Mouse (Mus musculus): ENCODE measurements around the gene Natd1.

Natd1 gene

DNA sequence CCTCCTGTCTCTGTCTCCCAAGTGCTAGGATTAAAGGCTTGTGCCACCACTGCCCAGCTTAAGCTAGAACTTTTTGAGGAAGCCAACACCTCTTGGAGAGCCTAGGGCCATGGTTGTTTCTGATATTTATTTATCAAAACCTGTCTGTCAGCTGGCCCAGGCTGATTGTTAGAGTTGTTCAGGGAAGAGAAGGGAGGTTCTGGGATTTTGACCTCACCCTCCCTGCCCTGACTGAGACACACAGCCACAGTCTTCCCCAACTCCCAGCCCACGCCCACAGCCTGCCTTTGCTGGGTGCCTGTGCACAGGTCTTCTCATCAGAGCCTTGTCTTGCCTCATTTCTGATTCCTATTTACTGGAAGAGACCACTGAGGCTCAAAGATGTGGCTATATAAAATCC is 7.6 kb upstream of the Natd1 start:
- DNase-seq (ENCODE audit: low read depth, low spot score): no peak
- Histone ChIP-seq H3K36me3 (ENCODE audit: control insufficient read depth, insufficient read depth, low read length, poor library complexity, severe bottlenecking) (no peaks in the 10 kb centered on the region), H3K27me3 (ENCODE audit: control insufficient read depth, insufficient read depth, low read length, poor library complexity, severe bottlenecking) (no peaks in the 10 kb centered on the region)

DNA sequence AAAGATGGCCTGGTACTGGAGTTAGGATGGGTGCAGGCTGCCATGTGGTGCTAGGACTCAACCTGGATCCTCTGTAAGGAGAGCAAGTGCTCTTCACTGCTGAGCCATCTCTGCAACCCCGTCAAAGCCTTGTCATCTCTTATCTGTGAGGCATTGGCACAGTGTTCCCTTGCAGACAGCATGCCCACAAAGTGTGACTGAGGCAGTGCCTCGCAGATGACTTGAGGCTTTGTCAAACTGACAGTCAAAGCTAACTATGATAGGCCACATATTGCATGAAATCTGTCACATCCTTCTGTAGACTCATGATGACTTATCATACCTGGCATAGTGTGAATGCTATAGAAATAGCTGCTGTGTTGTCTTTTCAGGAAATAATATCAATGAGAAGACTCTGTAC is 5.5 kb upstream of the Natd1 start:
- no peaks in the 10 kb centered on the region for H3K36me3 ChIP-seq (ENCODE audit: control insufficient read depth, insufficient read depth, low read length, poor library complexity, severe bottlenecking)
- H3K27me3 ChIP-seq (ENCODE audit: control insufficient read depth, insufficient read depth, low read length, poor library complexity, severe bottlenecking): no peaks in the 10 kb centered on the region
- no peak for DNase-seq (ENCODE audit: low read depth, low spot score)

DNA sequence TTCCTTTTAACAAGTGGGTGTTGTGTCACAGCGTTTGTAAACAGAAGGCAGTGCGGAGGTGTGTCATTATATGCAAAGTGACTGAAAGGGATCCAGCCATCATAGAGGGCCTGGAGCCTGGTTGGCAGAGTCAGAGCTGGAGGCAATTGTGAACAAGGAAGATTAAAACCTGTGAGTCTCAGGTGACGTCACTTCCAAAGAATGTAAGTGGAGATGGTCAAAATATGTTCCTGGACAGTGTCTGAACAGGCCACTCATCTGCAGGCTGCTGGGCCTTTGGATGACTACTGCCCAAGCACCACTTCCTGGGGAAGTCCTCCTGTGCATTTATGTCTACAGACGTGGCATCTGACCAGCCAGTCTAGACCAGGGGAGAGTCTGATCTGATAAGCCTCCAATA is 651 bp upstream of the Natd1 start:
- no peaks in the 10 kb centered on the region for H3K36me3 ChIP-seq (ENCODE audit: control insufficient read depth, insufficient read depth, low read length, poor library complexity, severe bottlenecking)
- no peak for DNase-seq (ENCODE audit: low read depth, low spot score)
- no peaks in the 10 kb centered on the region for H3K27me3 ChIP-seq (ENCODE audit: control insufficient read depth, insufficient read depth, low read length, poor library complexity, severe bottlenecking)

DNA sequence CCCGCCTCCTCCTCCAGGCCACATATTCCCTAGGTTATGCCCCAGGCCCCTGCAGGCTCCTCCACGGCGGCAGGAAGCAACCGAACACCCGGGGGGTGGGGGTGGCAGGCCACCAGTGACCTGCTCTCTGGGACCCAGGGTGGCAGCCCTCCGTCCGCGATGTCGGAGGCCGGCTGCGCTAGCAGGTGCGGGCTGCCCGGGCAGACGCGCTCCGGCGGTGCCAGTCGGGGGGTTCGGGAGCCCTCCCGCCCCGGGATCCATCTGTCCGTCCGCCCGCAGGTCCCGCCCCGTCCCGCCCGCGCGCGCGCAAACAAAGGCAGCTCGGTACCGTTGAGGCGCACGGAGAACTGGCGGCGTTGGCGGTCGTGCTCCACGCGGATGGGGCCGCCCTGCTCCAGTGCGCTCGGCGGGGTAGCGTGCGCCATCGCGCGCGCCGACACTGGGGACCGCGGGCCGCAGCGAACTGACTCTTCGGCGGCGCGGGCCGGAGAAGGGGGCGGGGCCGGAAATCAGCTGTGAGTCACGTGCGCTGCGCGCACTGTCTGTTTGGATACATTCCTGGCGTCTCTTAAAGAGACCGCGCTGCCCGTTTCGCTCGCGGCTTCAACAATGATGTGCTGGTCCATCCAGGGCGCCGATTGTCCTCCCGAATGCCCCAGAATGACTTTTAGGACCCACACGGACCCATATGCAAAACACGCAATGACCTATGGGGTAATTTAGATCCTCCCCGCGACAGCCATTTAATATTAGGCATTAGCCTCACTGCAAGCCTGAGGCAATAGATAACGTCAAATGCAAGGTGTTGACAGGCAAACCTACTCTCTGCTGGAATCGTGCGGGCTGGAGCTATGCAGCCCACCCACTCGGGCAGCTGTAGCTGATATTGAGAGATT is 1.0 kb downstream of the Natd1 start:
- Histone ChIP-seq H3K36me3 (ENCODE audit: control insufficient read depth, insufficient read depth, low read length, poor library complexity, severe bottlenecking) (no peaks in the 10 kb centered on the region), H3K27me3 (ENCODE audit: control insufficient read depth, insufficient read depth, low read length, poor library complexity, severe bottlenecking) (no peaks in the 10 kb centered on the region)

DNA sequence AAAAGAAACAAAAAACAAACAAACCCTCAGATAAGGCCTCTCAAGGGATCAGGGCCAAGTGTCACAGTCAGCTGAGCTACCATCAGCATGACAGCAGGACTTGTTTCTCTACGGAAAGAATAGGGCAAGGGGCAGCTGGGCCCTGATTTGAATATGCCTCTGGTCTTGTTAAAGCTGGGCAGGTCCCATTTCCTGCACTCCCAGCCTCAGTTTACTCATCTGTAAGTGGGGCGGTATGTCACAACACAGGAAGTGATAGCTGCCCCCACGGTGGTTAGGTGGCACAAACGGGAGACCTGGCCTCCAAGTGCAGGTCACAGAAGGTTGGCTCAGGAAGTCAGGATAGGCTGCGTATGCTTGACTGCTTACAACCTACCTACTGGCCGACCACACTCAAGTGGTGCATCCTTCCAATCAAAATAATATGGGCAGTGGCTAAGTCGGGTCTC is 2.0 kb downstream of the Natd1 start:
- Histone ChIP-seq H3K27me3 (ENCODE audit: control insufficient read depth, insufficient read depth, low read length, poor library complexity, severe bottlenecking) (no peaks in the 10 kb centered on the region), H3K36me3 (ENCODE audit: control insufficient read depth, insufficient read depth, low read length, poor library complexity, severe bottlenecking) (no peaks in the 10 kb centered on the region)
- peak; percentile 75 for DNase-seq (ENCODE audit: low read depth, low spot score)

More for the DNA sequence above, 1.0 kb downstream of the Natd1 start:
- peak; percentile 92 for DNase-seq (ENCODE audit: low read depth, low spot score)

DNA sequence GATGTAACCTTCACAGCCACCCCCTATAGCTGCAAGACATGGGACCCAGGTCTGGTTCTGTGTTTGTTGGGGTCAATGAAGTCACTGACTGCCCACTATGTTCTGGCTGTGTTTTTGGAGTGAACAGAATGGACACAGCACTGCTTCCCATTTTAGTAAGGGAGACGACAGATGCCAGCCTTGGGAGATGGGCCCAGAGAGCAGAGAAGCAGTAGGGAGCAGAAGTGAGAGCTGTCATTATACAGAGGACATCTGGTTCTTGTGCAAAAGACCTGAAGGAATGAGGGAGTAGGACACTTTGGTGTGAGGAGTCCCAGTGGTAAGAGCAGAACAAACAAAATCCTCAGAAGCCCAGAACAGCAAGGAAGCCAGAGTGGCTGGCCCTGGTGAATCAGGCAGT is 4.9 kb downstream of the Natd1 start:
- Histone ChIP-seq H3K27me3 (ENCODE audit: control insufficient read depth, insufficient read depth, low read length, poor library complexity, severe bottlenecking) (no peaks in the 10 kb centered on the region), H3K36me3 (ENCODE audit: control insufficient read depth, insufficient read depth, low read length, poor library complexity, severe bottlenecking) (no peaks in the 10 kb centered on the region; the same call in 1 of the 2 replicates)
- no peak for DNase-seq (ENCODE audit: low read depth, low spot score)

DNA sequence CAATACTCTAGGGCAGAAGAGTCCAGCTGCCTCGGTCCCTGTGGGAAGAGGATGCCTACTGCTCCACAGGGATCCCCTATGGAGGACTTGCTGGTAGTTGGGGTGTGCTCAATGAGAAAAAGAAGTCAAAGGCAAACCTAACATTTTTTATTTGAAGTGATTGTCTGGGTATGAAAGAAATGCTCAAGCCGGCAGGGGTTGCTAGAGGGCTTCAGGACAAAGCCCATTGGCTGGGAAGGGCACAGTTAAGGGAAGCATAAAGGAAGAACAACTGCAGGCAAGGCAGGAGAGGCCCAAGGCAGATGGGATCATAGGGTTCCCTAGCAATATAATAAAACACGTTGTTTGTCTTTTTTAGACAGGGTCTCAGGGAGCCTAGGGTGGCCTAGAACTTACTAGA is 6.5 kb downstream of the Natd1 start:
- H3K27me3 ChIP-seq (ENCODE audit: control insufficient read depth, insufficient read depth, low read length, poor library complexity, severe bottlenecking): no peaks in the 10 kb centered on the region

DNA sequence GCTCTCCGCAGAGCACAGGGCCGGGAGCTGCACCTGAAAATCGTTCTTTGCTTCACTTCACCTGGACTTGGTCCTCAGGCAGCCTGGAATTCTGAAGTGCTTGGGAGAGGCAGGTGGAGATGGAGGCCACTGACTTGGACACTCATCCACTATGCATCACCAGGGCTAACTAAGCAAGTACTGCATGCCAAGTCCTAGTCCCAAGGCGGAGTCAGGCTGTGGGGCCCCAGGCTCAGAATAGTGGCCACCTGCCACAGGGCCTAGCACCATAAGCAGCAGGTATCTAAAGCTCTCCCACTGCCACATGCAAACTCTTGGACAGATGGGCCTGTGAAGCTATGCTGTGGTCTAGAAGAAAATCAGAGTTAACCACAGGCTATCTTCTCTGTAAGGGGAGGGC is 8.1 kb downstream of the Natd1 start:
- H3K27me3 ChIP-seq (ENCODE audit: control insufficient read depth, insufficient read depth, low read length, poor library complexity, severe bottlenecking): no peaks in the 10 kb centered on the region
- DNase-seq (ENCODE audit: low read depth, low spot score): no peak
- H3K36me3 ChIP-seq (ENCODE audit: control insufficient read depth, insufficient read depth, low read length, poor library complexity, severe bottlenecking): no peaks in the 10 kb centered on the region; the same call in 1 of the 2 replicates

More for the DNA sequence above, 6.5 kb downstream of the Natd1 start:
- H3K36me3 ChIP-seq (ENCODE audit: control insufficient read depth, insufficient read depth, low read length, poor library complexity, severe bottlenecking): no peaks in the 10 kb centered on the region; the same call in 1 of the 2 replicates
- no peak for DNase-seq (ENCODE audit: low read depth, low spot score)

DNA sequence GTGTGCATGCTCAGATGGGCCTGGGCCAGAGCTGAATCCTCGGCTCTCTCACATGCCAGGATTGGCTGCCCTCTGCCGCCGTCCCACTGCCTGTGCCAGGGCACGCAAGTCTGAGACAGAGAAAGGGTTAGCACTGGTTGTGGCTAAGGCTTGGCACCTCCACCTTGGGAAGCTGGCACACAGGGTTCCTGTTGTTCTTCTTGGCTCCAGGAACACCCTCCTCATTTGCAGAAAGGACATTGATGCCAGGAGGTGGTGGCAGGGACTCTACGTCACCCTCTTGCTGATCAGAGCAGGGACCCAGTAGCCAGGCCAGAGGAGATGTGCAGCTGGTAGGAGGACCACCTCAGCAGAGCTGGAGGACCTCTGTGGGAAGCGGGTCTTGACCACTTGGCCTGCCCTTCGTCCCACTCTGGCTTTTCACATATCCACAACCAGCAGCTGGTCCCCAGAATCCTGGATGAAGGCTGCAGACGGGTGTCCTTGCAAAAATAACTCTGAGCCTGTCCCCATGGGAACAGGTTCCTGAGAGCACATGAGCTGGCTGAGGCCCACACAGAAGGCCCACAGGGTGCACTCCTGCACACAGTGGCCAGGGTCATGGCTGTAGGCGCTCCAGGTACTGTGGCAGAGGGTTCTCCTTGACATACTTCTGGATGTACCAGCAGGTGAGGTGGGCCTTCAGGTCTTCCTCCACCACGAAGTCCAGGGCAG is 9.0 kb downstream of the Natd1 start:
- Histone ChIP-seq H3K36me3 (ENCODE audit: control insufficient read depth, insufficient read depth, low read length, poor library complexity, severe bottlenecking) (no peaks in the 10 kb centered on the region; the same call in 1 of the 2 replicates), H3K27me3 (ENCODE audit: control insufficient read depth, insufficient read depth, low read length, poor library complexity, severe bottlenecking) (no peaks in the 10 kb centered on the region)
- no peak for DNase-seq (ENCODE audit: low read depth, low spot score)

DNA sequence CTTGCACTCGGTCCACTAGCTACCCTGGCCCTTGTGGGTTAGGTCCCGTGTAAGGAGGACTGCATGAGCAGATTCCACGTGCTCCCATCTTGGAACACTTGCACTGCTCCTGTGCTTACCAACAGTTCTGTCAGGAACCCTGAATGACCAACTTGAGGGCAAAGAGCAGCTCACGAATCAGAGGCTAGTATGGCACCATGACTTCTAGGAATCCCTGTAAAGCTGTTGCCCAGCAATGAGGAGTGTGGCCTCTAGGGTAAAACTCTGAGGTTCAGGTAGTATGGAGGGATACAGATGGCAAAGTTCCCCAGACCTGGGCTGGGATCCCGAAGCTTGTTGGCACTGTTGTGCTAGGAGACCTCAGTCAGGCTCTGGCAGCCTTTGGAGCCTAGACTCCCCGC is 10.9 kb downstream of the Natd1 start:
- Histone ChIP-seq H3K36me3 (ENCODE audit: control insufficient read depth, insufficient read depth, low read length, poor library complexity, severe bottlenecking) (no peaks in the 10 kb centered on the region; the same call in 1 of the 2 replicates), H3K27me3 (ENCODE audit: control insufficient read depth, insufficient read depth, low read length, poor library complexity, severe bottlenecking) (no peaks in the 10 kb centered on the region)
- DNase-seq (ENCODE audit: low read depth, low spot score): no peak

DNA sequence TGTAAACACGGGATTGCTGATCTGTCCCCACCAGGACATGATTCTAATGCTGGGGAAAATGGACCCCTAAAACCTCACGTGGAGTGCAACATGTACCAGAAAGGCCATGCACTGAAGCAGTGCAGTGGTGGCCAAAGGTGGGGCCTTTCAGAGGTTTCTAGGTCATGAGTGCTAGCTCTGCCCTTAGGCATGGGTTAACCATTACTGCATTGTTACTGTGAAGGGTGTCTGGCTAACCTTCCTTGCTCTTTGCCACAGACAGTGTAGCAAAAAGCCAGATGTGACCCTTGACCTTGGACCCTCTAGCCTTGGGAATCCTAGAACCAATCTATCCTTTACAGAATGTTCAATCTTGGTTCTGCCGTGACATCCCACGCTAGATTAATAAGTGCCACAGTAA is 12.1 kb downstream of the Natd1 start:
- Histone ChIP-seq H3K27me3 (ENCODE audit: control insufficient read depth, insufficient read depth, low read length, poor library complexity, severe bottlenecking) (no peaks in the 10 kb centered on the region), H3K36me3 (ENCODE audit: control insufficient read depth, insufficient read depth, low read length, poor library complexity, severe bottlenecking) (no peaks in the 10 kb centered on the region; the same call in 1 of the 2 replicates)
- no peak for DNase-seq (ENCODE audit: low read depth, low spot score)

DNA sequence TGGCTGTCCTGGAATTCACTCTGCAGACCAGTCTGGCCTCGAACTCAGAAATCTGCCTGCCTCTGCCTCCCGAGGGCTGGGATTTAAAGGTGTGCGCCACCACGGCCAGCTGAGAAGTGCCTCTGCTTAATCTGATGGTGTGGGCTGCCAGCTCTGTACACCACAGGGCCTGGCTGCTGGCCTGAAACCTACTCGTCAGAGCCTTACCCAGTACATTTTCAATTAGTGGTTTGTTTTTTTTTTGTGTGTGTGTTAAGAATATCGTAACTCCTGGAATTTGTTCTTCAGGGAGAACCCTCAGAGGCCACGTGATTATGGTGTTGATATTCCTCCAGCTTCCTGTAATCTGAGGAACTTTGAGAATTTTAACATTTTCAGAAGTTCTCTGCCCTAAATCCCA is 12.5 kb downstream of the Natd1 start:
- DNase-seq (ENCODE audit: low read depth, low spot score): no peak
- Histone ChIP-seq H3K27me3 (ENCODE audit: control insufficient read depth, insufficient read depth, low read length, poor library complexity, severe bottlenecking) (no peaks in the 10 kb centered on the region), H3K36me3 (ENCODE audit: control insufficient read depth, insufficient read depth, low read length, poor library complexity, severe bottlenecking) (no peaks in the 10 kb centered on the region; the same call in 1 of the 2 replicates)

DNA sequence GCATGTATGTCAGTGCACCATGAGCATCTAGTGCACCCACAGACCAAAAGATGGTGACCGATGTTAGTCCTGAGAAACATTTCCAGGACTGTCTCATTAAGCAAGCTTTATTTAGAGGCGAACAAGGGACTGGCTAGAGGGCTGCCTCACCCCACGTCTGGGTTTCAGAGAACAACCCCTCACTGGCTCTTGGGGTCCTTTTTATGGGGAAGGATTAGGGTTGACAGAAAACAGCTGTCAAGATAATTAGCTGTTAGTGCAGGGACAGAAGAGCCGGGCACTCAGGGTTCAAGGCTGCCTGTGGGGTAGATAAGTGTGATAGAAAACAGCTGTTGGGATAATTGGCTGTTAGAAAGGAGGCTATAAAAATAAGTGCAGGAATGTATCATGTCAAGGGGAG is 18.6 kb downstream of the Natd1 start:
- Histone ChIP-seq H3K36me3 (ENCODE audit: control insufficient read depth, insufficient read depth, low read length, poor library complexity, severe bottlenecking) (no peaks in the 10 kb centered on the region), H3K27me3 (ENCODE audit: control insufficient read depth, insufficient read depth, low read length, poor library complexity, severe bottlenecking) (no peaks in the 10 kb centered on the region)
- no peak for DNase-seq (ENCODE audit: low read depth, low spot score)

DNA sequence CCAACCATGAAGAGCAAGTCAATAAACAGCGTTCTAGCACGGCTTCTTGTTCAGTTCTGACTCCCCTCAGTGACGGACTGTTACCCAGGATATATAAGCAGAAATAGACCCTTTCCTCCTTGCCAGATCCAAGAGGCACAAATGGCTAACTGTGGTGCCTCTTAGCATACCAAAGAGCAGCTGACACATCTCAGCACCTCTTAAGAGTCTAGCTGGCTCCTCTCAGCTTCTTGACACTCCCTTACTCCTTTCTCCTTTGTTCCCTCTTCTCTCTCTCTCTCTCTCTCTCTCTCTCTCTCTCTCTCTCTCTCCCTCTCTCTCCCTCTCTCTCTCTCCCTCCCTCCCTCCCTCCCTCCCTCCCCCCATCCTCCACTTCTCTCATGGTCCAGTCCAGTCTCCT is 23.8 kb downstream of the Natd1 start:
- DNase-seq (ENCODE audit: low read depth, low spot score): no peak
- H3K36me3 ChIP-seq (ENCODE audit: control insufficient read depth, insufficient read depth, low read length, poor library complexity, severe bottlenecking): no peaks in the 10 kb centered on the region
- no peaks in the 10 kb centered on the region for H3K27me3 ChIP-seq (ENCODE audit: control insufficient read depth, insufficient read depth, low read length, poor library complexity, severe bottlenecking)

DNA sequence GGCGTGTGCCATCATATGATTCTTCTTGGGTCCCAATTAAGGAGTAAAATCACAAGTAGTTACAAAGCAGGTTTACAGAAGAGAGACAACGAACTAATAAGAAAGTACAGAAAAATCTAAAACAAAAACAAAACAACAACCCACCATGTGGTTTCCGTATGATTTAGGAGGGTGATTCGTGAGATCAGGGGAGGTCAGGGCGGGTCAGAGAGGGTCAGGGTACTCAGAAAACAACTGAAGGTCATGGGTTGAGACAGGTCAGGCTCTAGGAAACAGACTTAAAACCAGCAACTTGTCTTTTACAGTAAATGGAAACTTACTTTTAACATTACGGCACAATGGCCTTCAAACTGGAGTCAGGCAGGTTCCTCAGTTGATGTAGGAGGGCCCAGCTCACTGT is 24.3 kb downstream of the Natd1 start:
- DNase-seq (ENCODE audit: low read depth, low spot score): no peak
- H3K27me3 ChIP-seq (ENCODE audit: control insufficient read depth, insufficient read depth, low read length, poor library complexity, severe bottlenecking): no peaks in the 10 kb centered on the region

More for the DNA sequence above, 24.3 kb downstream of the Natd1 start:
- no peaks in the 10 kb centered on the region for H3K36me3 ChIP-seq (ENCODE audit: control insufficient read depth, insufficient read depth, low read length, poor library complexity, severe bottlenecking)

Measured in splenic B cell, adult 2 months (primary cell).